Mouse (Mus musculus): Measurements from ENCODE around the gene C330021F23Rik.

C330021F23Rik gene

DNA sequence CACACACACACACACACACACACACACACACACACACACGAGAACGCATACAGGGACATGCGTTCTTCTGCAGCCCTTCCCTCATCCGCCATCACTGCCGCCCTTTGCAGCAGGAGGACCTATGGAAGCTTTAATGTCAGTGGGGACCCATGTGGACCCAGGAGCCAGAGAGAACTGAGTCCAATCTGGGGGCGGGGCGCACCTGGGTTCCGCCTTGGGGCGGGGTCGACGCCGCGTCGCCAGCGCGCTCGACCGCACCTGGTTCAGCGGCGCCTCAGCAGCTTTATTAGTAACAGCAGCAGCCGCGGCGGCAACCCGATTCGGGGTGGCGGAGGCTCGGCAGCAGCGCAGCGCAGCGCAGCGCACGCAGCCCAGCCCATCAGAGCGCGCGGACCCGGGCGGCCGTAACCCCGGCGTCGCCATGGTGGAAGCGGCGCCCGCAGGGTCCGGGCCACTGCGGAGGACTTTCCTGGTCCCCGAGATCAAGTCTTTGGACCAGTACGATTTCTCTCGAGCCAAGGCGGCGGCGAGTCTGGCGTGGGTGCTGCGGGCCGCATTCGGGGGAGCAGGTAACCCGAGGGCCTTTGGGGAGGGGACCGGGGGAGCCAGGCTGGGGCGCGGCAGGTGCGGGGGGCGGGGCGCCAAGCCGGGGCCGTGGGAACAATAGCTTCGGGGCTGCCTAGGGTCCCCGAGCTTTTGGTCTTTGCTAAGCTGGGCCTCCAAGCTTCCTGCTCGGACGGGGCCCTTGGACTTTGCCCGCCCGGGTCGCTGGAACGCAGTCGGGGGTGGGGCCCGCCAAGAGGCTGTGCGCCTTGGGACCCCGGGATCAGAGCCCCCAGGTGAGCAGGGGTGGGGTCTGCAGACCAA is 19.8 kb downstream of the C330021F23Rik start:
- DNase-seq (ENCODE audit: low spot score): peak; percentile 71

DNA sequence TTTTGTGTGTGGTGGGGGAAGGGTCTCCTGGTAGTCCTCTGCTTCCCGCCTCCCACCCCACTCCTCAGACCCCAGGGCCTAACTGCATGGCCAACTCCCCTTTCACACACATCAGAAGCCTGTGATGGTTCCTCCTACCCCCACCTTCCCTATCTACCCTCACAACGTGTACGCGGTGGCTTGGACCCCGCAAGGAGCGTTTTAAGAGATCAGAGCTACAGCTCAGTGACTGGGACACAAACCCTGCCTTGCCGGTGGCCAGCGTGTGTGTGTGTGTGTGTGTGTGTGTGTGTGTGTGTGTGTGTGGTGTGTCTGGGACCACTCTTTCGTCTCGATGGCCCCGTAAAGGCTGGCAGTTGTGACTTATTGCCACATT is 20.5 kb downstream of the C330021F23Rik start:
- DNase-seq (ENCODE audit: low spot score): peak; percentile 18

DNA sequence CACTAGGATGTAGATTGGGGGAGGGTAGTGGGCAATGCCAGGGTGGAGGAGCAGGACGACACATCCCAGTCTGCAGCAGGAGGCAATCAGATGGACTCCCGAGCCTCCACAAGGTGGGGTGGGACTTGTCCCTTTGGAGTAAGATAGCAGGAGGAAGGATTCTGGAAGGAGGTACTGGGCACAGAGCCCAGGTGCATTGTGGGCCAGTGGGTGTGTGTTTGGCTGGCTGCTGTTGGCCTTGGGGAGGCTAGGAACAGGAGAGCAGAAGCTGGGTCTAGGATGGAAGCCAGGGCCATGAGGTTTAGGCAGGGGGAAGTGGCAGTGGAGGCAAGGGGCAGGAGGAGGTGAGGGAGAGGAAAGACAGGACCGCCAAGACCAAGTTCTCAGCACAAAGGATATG is 25.7 kb downstream of the C330021F23Rik start:
- no peak for DNase-seq (ENCODE audit: low spot score)

DNA sequence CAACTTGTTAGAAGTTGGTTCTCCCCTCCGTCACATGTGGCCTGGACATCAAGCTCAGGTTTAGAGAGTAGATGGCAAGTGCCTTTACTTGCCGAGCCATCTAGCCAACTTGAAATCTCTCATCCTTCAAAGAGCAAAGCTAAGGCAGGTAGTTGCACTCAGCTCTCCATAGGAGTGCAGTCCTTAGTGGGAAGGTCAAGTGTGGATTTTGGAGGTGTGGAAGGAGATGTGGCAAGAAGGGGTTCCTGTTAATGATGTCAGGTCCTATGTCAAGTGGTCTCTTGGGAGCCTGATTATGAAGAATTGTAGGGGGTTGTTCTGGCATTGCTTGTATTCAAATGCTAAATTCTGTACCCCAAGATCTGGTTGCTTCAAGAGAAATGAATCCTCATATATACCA is 26.7 kb downstream of the C330021F23Rik start:
- DNase-seq (ENCODE audit: low spot score): no peak

DNA sequence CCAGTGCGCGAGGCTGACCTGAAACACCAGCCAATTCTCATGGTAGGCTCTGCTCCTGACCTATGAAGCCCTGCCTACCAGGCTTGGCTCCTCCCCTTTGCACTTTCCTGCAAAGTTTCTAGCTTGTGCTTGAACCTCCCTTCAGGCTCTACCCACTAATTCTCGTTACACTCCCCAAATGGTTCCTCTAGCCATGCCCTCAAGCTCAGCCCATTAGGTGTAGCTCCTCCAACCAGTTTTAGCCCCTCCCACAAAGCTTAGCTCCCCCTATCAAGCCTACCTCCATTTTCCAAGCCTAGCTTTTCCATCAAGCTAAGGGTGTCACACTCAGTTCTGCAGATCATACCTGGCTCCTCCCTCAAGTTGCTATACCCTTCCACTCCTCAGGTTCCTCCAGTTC is 30.3 kb downstream of the C330021F23Rik start:
- no peak for DNase-seq (ENCODE audit: low spot score)

DNA sequence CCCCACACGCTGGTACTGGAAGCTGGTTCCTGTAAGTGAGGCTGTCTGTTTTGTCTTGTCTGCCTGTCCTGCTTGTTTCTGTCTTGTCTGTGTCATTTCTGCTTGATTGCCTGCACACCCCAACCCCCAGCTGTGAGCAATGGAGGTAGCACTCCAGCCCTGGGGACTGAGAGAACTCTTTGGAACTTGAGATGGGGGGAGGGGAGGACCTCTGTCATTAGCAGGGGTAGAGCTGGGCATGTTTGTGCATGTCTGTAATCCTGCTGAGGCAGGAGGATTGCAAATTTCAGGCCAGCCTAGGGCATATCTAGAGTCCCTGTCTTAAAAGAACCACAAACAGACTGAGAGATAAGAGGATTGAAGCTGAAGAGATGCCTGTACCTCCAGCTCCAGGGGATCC is 31.4 kb downstream of the C330021F23Rik start:
- no peak for DNase-seq (ENCODE audit: low spot score)

DNA sequence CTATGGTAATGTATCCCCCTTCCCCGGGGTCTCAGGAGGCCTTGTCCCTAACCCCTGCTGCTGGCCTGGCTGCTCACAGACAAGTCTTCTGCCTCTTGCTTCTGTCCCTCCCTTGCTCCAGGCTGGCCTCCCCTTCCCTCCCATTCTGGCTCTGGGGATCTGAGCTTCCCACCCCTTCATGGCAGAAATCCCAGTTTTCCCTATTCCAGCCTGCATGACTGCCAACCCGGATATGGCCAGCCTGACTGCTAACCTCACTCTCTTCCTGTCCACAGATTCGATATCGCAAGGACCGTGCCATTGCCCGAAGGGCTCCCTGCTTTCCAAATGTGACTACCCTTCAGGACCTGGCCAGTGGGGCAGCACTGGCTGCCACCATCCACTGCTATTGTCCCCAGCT is 32.6 kb downstream of the C330021F23Rik start:
- DNase-seq (ENCODE audit: low spot score): no peak

DNA sequence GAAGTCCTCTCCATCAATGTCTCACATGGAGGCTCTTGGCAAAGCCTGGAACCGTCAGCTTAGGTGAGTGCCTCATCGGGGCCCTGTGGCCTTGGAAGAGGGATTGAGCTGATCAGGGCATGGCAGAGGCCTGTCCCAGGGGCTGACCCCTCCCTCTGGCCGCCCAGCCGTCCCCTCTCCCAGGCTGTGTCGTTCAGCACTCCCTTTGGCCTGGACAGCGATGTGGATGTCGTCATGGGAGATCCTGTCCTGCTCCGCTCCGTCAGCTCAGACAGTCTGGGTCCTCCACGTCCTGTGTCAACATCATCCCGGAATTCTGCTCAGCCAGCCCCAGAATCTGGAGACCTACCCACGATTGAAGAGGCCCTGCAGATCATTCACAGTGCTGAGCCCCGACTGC is 35.6 kb downstream of the C330021F23Rik start:
- no peak for DNase-seq (ENCODE audit: low spot score)

DNA sequence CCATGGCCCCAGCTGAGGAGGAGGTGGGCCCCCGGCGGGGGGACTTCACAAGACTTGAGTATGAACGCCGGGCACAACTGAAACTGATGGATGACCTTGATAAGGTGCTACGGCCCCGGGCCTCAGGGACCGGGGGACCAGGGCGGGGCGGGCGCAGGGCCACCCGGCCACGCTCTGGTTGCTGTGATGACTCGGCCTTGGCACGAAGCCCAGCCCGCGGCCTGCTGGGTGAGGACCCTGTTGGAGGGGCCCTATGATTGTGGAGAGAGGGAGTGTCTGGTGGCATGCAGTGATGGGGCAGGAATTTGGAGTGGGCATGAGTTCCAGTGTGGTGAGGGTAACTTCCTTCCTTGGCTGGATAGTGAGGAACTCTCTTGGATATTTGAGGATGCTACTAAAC is 38.8 kb downstream of the C330021F23Rik start:
- no peak for DNase-seq (ENCODE audit: low spot score)

DNA sequence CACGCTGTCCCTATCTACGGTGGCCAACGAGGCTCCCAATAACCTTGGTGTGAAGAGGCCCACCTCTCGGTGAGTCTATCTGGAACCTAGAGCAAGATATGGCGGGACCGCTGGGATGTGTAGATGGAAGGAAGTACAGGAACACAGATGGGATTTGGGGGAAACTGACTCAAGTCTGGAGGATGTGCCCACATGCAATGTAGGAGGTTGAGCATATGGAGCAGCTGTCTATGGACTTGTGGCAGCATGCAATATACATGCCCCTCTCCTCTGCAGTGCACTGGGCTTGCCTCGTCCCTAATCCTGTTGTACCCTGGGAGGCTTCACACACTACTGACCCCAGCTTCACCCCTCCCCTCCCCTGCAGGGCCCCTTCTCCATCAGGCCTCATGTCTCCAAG is 40.0 kb downstream of the C330021F23Rik start:
- no peak for DNase-seq (ENCODE audit: low spot score)

DNA sequence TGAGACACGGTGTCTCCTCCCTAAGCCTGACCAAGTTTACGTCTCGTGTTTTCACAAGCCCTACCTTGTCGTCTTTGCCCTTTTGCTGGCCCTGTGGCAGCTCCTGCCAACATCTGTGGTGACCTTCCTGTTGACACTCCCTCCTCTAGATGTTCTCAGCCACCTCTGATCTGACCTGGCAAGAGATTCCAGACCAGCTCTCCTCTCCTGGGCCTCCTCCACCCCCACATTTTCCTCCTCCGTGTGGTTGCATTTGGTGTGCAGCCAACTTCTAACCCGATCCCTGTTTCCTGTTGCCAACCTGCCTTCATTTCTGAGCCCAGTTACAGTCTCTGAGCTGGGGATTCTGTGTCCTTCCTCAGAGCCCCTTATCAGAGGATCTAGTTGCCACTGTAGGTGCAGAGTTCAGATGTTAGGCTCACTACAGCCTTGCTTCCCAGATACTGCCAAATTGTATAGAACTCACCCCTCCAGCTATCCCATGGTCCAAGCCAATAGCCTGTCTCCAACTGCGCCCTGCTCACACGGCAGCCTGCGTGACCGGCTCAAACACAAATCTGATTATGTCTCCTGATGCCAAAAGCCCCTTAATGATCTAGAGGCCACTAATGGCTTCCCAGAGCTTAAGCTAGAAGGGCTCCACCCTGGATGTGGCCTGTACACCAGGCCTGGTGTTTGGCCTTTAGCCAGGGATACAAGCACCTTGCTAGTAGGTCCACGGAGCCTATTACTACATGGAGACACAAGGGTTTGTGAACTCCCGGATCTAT is 41.4 kb downstream of the C330021F23Rik start:
- DNase-seq (ENCODE audit: low spot score): no peak

DNA sequence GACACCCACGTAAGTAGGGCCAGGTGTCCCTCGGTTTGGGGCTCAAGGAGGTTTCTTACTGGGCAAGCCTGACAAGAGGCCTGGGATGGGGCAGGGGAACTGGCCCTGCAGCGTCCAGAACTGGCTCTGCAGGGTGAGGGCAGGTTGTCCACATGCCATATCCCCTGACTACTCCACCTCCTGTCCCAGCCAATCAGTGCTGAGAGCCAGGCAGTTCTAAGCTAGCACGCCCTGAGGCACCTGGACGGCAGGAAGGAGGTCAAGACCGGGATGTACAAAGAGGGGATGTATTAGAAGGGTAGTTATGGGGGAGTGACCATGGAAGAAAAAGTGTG is 42.0 kb downstream of the C330021F23Rik start:
- DNase-seq (ENCODE audit: low spot score): no peak

DNA sequence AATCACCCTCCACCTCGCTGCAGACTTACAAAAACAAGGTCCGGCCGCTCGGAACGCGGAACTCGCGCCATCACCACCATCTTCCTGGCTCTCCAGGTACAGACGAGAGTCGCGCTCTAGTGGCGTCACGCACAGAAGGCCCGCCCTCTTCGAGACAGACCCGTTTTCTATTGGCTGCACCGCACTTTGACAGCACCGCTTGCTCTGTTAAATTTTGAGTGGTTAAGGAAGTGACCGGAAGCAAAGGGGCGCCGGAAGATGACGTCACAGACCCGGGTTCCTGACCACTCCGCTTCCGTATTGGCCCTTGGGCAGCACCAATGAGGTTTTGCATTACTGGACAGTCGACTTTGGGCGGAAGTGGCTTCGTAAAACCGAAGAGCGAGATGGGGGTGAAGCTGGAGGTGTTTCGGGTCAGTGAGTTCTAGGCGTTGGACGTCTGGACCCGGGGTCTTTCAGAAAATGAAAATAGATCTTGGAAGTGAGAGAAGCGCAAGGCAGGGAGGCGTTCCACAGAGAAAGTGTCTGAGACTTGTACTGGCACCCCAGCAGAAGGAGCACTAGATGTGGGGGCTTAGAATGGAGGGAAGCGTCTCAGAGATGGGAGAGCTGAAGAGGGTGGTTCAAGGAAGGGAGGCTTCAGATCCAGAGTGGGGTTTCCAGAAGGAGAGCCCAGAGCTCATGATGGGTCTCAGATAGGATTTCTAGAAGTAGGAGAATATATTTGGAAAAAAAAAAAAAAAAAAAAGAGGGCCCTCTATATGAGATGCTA is 53.6 kb downstream of the C330021F23Rik start, which contains the start of the genes Xab2 and Pet100:
Xab2 (minus strand) TSS at position 118 of the 772 bp plus-strand sequence.
Pet100 (plus strand) TSS at position 350 of the 772 bp plus-strand sequence.
- peak; percentile 100 for DNase-seq (ENCODE audit: low spot score)

DNA sequence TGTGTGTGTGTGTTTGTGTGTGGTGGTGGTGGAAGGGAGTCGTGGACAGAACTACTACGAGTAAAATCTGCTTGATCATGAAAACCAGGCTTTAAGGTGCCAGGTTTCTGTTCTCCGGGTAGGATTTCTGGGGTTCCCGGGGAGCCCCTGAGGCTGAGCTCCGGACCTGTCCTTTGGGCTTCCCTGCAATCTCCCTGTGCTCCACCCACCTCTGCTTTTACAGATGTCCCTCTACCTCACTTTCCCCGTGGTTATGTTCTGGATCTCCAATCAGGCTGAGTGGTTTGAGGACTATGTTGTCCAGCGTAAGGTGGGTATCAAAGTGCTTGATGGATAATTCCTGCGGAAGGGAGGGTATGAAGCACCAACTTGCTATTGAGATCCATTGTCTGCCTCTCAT is 54.3 kb downstream of the C330021F23Rik start:
- DNase-seq (ENCODE audit: low spot score): no peak

DNA sequence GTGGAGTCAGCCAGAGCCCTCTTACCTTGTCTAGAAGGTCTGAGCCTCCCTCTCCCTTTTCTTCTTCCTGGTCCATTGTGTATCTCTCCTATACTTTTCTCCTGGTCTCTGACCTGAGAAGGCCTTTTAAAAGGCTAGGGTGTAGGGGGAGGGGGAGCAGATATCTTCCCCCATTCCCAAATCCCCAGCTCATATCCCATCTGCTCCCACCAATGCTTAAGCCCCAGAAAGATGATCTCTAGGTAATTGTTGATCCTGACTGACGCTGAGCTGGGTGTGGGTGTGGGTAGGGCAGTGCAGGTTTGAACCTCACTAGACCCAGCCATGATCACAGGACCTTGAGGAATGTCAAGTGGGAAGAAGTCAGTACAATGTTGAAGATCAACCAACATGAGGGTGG is 57.7 kb downstream of the C330021F23Rik start, which contains the start of gene Pcp2:
Pcp2 (minus strand) TSS at position 101 of the 400 bp plus-strand sequence.
- no peak for DNase-seq (ENCODE audit: low spot score)

DNA sequence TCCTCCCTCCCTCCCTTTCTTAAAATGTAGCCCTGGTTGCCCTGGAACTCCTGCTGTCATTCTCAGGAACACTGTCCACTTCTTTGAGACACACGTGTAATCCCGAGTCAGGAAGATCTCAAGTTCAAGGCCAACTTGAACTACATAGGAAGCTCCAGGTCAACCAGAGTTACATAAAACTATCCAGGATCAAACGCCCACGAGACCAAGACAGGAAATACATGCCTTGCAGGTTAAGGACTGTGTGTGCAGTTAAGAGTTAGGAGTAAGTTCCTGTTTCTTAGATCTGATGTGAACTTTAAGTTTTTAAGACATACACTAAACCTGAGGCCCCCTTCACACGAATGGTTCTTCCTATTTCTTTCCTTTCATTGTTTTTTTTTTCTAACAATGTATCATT is 59.2 kb downstream of the C330021F23Rik start:
- DNase-seq (ENCODE audit: low spot score): no peak

DNA sequence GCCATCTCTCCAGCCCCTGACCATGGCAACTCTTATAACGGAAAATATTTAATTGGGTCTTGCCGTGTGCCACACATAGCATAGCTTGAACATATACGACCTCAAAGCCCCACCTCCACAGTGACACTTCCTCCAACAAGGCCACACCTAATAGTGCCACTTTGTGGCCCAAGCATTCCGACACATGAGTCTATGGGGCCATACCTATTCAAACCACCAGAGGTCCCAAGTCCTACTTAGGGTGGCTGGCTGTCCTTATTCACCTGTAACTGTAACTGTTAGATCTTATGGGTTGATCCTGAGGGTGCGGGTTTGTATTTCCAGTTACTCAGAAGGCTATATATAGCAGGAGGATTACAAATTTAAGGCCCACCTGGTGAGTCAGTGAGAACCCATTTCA is 60.2 kb downstream of the C330021F23Rik start:
- DNase-seq (ENCODE audit: low spot score): peak; percentile 45

DNA sequence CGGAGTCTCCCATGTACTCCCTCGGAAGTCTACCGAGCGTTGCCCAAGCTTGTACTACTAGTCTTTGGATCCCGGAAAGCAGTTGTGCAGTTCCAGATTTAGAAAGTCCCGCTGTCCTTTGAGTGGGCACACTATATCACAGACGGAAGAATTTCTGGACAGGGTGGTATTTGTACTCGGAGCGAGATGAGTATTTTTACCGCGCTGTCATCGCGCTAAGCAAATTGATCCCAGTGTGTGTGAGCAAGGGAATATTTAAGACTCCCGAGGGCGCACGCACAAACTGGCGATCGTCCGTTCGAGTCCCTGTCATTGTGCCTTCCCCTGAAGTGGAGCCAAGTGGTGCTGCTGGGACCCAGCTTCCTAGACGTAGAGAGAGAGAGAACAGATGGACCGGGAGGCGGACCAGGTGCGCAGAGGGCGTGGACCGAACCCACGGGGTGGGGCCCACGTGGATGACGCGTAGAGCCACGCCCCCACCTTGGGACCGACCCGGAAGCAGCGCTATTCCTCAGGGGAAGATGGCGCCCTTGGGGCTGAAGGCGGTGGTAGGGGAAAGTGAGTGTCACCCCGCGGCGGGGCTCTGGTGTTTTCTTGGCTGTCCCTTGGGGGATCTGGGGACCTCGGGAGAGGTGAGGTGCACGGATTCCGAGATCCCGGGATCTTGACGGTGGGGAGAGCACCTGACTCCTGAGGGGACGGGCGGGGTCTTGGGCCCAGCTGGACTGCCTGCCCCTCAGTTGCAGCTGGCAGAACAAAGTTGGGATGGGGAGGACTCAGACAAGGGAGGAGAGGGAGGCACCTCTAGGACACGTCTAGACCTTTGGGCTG is 63.1 kb downstream of the C330021F23Rik start, which contains the start of gene Stxbp2:
Stxbp2 (plus strand) TSS at position 309 of the 831 bp plus-strand sequence.
- peak; percentile 69 for DNase-seq (ENCODE audit: low spot score)

DNA sequence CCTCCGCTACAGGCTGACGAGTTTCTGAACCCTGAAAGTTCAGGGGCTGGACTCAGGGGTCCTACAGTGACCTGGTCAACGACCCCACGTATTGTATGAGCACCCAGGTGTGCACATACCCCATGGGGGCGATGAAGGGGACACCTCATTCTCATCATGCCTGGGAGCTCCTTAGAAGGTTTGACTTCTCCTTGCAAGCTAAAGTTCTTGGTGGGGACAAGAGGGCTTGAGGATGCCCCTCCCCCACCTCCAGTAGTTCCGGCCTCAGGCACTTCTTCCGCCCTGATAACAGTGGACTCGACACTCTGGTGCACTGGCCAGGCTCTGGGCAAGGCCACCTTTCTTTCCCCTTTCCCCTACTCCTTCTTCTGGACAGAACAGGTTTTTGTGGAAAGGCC is 63.7 kb downstream of the C330021F23Rik start:
- peak; percentile 28 for DNase-seq (ENCODE audit: low spot score)
